Mouse (Mus musculus) kidney, postnatal 4 days (tissue): Measurements from ENCODE around the gene Gabpa.

Experiments used
- DNase-seq, 2 experiments: peaks; one replicate each; pipeline ENCODE4 v3.0.0; 2021; ENCODE audit warnings: mixed read lengths in 2 of 2

The Gabpa gene

DNA sequence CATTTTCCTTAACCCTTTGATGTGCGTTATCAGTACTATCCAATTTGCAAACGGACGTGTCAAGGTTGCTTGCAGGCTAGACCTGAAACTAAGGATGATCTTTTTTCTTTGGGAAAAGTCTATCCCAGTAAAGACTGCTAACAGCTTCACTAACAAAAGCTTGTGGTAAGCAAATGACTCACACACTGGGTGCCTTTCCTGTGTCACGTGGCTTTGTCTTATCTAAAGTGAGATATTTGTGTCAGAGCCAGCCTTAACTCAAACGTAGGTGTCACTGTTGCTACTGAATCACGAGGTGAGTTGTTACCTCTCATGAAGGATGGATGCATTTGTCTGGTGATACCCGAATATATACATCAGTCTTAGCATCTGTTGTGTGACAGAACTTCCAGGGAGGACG, 29.9 kb downstream of the Gabpa start:
- no peak for DNase-seq

DNA sequence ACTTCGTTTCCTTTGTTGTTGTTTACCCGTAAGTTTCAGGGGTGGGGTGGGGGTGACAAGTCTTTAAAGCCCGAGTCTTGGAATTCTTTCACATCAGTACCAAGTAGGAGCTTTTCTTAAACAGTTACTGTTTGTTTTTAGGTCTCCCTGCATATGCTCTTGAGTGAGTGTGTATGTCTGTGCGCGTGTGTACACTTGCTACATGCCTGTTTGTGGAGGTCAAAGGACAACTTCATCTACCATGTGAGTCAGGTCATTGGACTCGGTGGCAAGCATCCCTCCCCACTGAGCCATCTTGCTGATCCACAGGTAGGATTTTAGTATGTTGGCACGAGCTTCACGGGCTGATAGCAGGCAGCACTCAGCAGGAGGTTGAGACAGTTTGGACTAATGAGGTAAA, 39.1 kb downstream of the Gabpa start:
- no peak for DNase-seq

DNA sequence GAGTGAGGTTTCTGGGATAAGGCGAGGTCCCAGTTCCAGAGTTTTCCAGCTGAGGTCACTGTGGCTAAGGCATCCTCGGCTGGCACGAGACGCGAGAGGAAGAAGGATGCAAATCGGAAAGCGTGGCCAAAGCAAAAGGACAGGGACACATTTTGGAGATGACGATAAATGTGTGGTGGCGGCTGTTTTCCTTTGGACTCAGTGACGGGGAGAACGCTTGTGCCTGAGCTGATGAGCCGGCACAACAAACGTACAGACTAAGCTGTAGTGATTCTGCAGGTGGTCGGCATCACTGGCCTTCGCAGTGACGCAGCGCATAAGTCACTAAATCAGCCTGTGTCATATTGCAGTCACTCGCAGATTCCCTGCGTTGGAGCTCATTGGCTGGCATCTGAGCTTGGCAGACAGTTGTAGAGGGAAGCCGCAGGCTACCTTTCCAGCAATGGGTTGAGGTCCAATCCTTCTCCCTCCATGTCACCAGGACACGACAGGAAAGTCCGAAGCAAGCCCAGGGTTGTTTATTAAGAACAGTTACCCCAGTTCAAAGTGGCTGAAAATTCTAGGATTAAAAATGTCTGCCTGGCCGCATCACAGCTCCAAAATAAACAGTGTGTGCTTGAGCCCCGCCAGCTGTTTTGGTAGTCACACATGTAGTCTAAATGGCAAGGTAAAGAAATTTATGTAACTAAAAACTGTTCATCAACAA, 40.4 kb downstream of the Gabpa start:
- DNase-seq: peak; percentile 56 to 64

DNA sequence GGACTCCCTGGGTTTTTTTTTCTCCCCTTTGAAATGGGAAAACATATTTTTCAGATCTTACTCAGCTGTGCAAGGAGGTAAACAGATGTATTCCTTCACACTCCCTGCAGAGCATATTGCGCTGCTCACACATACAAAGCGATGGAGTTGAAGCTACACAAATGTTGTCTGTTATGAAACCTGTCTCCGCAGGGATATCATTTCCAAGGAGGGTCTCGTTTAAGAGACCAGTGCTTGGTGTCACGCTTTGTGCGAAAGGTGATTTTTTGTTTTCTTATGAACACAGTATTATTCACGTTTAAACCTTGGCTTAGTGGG, 41.0 kb downstream of the Gabpa start:
- peak in 1 of 2 experiments; percentile 8 for DNase-seq

DNA sequence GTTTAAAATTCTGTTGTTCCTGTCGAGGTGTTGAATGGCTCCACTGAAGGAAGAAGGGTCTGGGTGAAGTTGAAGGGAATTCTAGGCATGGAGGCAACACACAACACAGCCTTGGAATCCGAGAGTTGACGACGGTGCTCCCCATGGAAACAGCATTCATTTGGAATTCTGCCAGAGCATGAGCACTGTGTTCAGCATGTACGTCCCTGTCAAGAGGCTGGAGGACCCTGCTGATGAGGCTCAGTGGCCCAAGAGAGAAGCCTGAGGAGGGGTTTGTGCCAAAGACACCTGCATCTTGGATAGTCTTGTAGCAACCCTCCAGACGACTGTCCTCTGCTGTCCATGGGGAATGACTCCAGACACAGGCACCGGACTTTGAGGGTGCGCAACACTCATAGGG, 41.4 kb downstream of the Gabpa start:
- DNase-seq: peak; percentile 9 to 22

DNA sequence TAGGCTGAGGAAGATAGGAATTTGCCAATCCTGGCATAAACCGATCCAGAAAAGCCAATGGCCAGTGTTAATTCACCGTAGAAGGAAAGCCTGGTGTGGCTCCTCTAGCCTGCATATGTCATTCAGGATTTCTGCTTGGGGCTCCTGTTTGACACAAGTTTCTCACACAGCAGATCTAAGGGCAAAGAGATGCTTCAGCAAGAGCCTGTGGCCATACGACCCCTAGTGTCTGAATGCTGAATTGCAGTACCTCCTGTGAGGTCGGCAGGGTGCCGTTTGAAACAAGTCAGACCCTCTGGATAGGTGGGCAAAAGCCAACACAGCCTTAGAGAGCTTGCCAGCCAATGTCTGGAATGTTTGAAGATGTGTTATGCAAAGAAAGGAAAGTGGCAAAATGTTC, 44.4 kb downstream of the Gabpa start:
- DNase-seq: peak; percentile 77 to 81

DNA sequence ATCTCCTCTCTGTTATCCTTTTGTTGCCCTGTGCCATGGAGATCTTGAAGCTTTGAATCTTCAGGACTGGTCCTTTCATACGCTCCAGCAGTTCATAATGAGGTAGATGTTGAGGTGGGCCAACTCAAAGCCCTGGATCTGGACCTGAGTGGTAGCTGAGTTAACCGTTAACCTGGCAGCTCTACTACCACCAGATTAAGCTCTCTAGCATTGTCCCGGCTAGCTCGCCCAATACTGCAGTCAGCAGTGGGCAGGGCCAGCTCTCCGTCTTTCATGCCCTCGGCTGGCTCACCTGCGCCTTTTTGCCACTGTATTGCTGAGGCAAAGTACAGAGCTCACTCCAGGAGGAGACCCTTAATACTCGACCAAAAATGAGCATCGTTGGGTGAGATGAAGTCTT, 46.4 kb downstream of the Gabpa start:
- DNase-seq: no peak

DNA sequence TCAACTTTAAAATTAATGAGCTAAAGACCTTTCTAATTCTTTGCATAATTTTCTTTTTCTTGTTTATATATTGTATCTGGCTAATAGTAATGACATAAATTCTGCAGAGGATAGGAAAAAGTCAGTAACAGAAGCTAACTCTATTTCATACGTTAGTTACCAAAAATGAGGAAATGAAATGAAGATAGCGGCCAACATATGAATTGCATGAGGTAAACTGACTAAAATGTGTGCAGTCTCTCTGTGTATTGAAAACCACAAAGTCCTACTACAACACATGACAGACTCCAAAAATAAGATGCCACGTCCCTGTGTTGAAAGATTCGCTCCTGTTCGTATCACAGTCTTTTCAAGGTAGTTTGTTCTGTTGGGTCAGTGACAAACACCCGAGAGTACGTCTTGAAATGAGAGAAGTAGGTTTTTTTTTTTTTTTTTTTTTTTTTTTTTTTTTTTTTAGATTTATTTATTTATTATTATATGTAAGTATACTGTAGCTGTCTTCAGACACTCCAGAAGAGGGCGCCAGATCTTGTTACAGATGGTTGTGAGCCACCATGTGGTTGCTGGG, 47.1 kb downstream of the Gabpa start:
- DNase-seq: no peak

DNA sequence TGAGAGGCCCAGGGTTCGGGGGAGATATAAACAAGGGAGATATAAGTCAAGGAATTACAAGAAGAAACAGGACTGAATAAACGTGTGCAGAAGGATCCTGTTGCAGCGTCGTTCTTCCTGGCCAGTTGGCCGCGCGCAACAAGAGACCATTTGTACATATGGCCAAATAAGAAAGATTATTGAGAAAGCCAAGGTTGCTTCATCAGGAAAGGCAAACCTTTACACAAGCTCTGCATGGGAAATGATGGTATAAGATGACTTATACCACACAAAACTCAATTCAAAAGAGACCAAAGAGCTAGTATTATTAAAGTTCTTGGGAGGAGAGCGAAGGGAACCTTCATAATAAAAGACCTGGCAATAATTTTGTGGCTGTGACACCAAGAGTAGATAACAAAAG, 49.8 kb downstream of the Gabpa start:
- no peak for DNase-seq

DNA sequence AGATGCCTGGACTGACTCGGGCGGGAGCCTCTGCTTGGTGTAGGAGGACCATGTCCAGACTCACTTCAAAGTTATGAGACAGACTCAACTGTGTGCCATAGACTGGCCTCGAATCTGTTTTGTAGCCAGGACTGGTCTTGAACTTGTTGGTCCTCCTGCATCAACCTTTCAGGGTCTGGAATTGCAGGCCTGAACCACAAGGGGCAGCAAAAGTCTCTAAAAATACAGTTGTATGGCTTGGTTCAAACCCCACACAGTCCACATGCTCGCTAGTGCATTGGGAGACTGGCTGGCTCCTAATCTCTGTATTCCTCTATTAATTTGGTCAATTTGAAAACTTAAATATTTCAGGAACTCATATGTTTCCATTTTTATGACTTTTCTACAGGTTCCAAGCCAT, 68.3 kb downstream of the Gabpa start:
- DNase-seq: no peak

DNA sequence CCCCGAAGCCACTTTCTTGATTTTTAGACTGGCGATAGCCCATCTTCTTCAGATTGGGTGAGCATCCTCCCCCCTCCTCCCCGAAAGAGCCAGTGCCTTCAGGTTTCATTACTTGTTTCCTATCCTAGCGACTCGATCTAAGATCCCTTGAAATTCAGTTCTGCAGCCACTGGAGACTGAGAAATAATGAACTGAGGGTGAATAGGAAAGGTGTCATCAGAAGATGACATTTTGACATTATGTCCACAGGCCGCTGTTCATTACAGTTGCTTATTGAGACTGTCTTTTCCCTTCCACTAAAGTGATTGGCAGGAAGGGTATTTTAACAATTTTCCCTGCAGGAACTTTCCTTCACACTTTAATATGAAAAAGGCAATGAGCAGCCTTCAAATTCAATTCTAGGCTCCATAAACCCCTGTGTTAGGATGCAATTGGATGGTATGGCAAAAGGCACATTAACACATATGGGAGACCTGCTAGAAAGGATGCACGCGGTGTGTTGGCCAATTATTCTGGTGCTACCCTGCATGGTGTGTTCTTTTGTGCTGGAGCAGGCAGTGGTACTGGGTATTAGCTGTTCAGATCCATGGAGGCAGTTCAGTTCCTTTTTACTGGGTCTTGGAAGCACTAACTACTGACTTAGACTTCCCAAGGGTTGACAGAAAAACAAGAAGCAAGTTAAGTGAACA, 76.9 kb downstream of the Gabpa start:
- DNase-seq: no peak
